Mouse (Mus musculus): ENCODE measurements around the gene AU022751. TPM values are rescaled to one million over a fixed set of nuclear protein-coding genes. Genes with fewer than 3 reads are reported as not detected.
A peak's percentile ranks its signal among the peaks of the same experiment; 100 is the strongest.
"Not testable (repeated sequence)": the region's sequence is repeated elsewhere in the genome, so short reads cannot be mapped to it uniquely, and the experiment has no call there.

The AU022751 gene
- polyA plus RNA-seq (2021): not detected

DNA sequence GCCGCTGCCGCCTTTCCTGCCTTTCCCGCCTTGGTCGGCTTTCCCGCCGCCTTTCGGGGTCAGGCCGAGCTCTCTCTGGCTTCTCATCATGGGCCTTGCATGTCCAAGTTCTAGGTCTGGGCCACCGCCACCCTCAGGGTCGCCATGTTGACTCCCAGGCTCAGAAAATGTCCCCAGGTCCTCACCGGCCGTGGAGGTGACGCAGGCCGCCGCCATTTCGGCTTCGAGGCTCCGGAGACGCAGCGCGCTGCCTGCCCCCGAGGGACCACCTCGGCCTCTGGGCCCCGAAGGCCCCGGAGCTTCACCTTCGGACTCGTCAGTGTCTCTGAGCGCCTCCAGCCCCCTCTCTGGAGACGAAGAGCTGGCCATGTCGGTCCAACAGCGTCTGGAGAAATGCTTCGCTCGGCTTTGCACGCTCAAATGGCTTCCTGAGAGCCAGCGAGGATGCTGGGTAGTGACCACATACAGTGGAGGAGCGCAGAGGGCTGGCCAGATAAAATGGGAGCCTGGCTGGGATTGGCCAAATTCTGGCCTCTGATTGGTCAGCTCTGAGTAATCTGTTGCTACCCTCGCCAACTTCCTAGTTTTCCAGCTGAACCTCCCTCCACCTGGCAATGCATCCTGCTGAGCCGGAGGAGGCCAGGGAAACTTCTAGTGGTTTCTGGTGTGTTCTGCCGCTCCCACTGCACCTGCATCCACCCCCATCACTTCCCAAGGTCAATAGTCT is at the start of gene AU022751:
AU022751 (minus strand) TSS at position 466 of the 727 bp plus-strand sequence.
- ChIA-PET CTCF (no interaction called here), POLR2A (no interaction called here)
- H3K27me3 ChIP-seq: peaks cover 46% of the 10 kb centered on the region
- in situ Hi-C loops (cut with MboI; ENCODE audit: low pct_unique_long_range_greater_than_20kb): no loop called here
- ATAC-seq (no peak), DNase-seq (ENCODE audit: low read depth, low spot score) (no peak)
- TF ChIP-seq CTCF (IDR thresholded peaks at IDR 0.05): no peak

- ChIA-PET POLR2A (no interaction called here), CTCF (no interaction called here)
- ATAC-seq: no peak
- in situ Hi-C loops (cut with MboI; ENCODE audit: low pct_unique_long_range_greater_than_20kb): no loop called here
- no peak for TF ChIP-seq CTCF (IDR thresholded peaks at IDR 0.05)
- no peak for DNase-seq (ENCODE audit: low read depth, low spot score)
- H3K27me3 ChIP-seq: peaks cover 74% of the 10 kb centered on the region
Observed at GRCm38 (mm10) chrX:6091996-6092757, 9.0 kb upstream of the AU022751 start.

GRCm38 (mm10) chrX:6091547-6091946 is 8.3 kb upstream of the AU022751 start:
- ChIA-PET CTCF (interaction anchor here (1.1 kb wide), 1 partner anchor 38 kb away, joined by 3 read pairs; no protein-coding TSS in a partner anchor), POLR2A (no interaction called here)
- no peak for ATAC-seq

DNA sequence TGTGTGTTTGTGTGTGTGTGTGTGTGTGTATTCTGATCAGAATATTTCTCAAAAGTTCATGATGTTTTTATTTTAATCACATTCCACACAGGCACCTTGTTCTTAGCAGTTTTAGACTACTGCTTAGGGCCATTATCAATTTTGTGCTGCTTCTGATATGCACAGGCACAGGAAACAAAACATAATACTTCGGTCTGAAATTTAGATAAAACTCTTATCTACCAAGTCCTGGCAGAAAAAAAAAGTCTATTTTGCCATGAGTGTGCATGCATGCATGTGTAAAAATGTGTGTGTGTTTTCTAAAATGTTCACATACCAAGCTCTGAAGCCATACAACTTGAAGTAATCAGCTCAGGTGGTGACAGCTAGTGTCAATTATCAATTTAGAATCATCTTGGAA is 21.7 kb downstream of the AU022751 start:
- ChIA-PET CTCF (no interaction called here), POLR2A (no interaction called here)
- in situ Hi-C loops (cut with MboI; ENCODE audit: low pct_unique_long_range_greater_than_20kb): no loop called here
- DNase-seq (ENCODE audit: low read depth, low spot score): no peak
- peaks cover 39% of the 10 kb centered on the region for H3K27me3 ChIP-seq
- ATAC-seq: no peak
- TF ChIP-seq CTCF (IDR thresholded peaks at IDR 0.05): no peak

More at GRCm38 (mm10) chrX:6091547-6091946, 8.3 kb upstream of the AU022751 start:
- H3K27me3 ChIP-seq: peaks cover 74% of the 10 kb centered on the region
- TF ChIP-seq CTCF (IDR thresholded peaks at IDR 0.05): no peak
- DNase-seq (ENCODE audit: low read depth, low spot score): no peak
- in situ Hi-C loops (cut with MboI; ENCODE audit: low pct_unique_long_range_greater_than_20kb): no loop called here

- POLR2A ChIA-PET; DNase-seq (ENCODE audit: low read depth, low spot score); ATAC-seq; CTCF ChIA-PET; in situ Hi-C loops (cut with MboI; ENCODE audit: low pct_unique_long_range_greater_than_20kb): not testable (repeated sequence)
- peaks cover 32% of the 10 kb centered on the region for H3K27me3 ChIP-seq
Observed at GRCm38 (mm10) chrX:6047936-6048614, 35.1 kb downstream of the AU022751 start.

- CTCF ChIA-PET; in situ Hi-C loops (cut with MboI; ENCODE audit: low pct_unique_long_range_greater_than_20kb); DNase-seq (ENCODE audit: low read depth, low spot score); POLR2A ChIA-PET: not testable (repeated sequence)
- H3K27me3 ChIP-seq: peaks cover 26% of the 10 kb centered on the region
- peak; percentile 44 for ATAC-seq
Observed at GRCm38 (mm10) chrX:6047066-6047935, 35.9 kb downstream of the AU022751 start, which contains the start of gene Nudt11. TSS of gene Nudt11 (plus strand) at chrX:6047453.

Other genes with a start within 250 kb of the AU022751 start
- gene Nudt11, start 36.0 kb downstream of the AU022751 start, polyA plus RNA-seq (2021): not detected
- not detected for gene Nudt10, start 89.6 kb upstream of the AU022751 start, polyA plus RNA-seq (2021)
- gene Bmp15, start 237.3 kb upstream of the AU022751 start, polyA plus RNA-seq (2021): 0.03 TPM